Mouse (Mus musculus) effector memory CD4-positive, alpha-beta T cell, adult 7 months (primary cell): ENCODE results near the gene Cd55. TPM values are rescaled to one million over a fixed set of nuclear protein-coding genes. Genes with fewer than 3 reads are reported as not detected.

Experiments
- polyA plus RNA-seq: library from polyadenylated mRNA; unstranded; fragments of 100-300 nt; shearing (Covaris generic); gene quantifications from one replicate; pipeline ENCODE4 v1.2.1, GENCODE M21; 2017

Cd55 gene
- 58.3 TPM for polyA plus RNA-seq

GRCm38 (mm10) chr1:130462084-130462861, at the start of gene Cd55:
TSS of gene Cd55 (minus strand) at chr1:130462744.

GRCm38 (mm10) chr1:130422664-130423111, 39.9 kb downstream of the Cd55 start, which contains the start of gene Cd55b:
TSS of gene Cd55b (minus strand) at chr1:130423009.

Other genes starting within 250 kb of the Cd55 start
- 0.46 TPM for gene Cd55b, start 39.7 kb downstream of the Cd55 start, polyA plus RNA-seq
- gene Zp3r, start 166.9 kb upstream of the Cd55 start, polyA plus RNA-seq = not detected
- not detected for gene C4bp, start 198.9 kb upstream of the Cd55 start, polyA plus RNA-seq